Mouse (Mus musculus) kidney, embryonic 14.5 days (tissue): ENCODE data around the gene Arid1b. TPM values are rescaled to one million over a fixed set of nuclear protein-coding genes. Genes with fewer than 3 reads are reported as not detected.

Experiments
- ATAC-seq: fragments of 200-750 bp; cut with Nextera tagmentation; 2 replicates; pipeline ENCODE4 v1.8.0; 2017; ENCODE audit warnings: moderate number of reproducible peaks, mild to moderate bottlenecking, moderate TSS enrichment, moderate library complexity; ENCODE audit not compliant: low FRiP score, low TSS enrichment
- H3K27ac ChIP-seq: fragments of 300-500 bp; sonication (generic); 2 replicates; pipeline ENCODE4 v1.5.1; 2014; ENCODE audit warnings: low read depth, mild to moderate bottlenecking, low read length, moderate library complexity, mixed read lengths
- H3K27me3 ChIP-seq: fragments of 300-500 bp; sonication (generic); 2 replicates; pipeline ENCODE4 v1.6.1; 2014; ENCODE audit warnings: mild to moderate bottlenecking, low read length; ENCODE audit not compliant: control insufficient read depth, insufficient read depth
- H3K36me3 ChIP-seq: fragments of 300-500 bp; sonication (generic); 2 replicates; pipeline ENCODE4 v1.6.1; 2014; ENCODE audit warnings: low read length, mixed read lengths; ENCODE audit not compliant: control insufficient read depth, insufficient read depth
- H3K4me1 ChIP-seq: fragments of 300-500 bp; sonication (generic); 2 replicates; pipeline ENCODE4 v1.6.1; 2014; ENCODE audit warnings: low read length, mixed read lengths; ENCODE audit not compliant: control insufficient read depth, insufficient read depth
- H3K4me2 ChIP-seq: fragments of 300-500 bp; sonication (generic); replicated peaks from 2 replicates; pipeline ENCODE4 v1.6.1; 2014; ENCODE audit warnings: low read depth, mild to moderate bottlenecking, low read length
- H3K4me3 ChIP-seq: fragments of 300-500 bp; sonication (generic); 2 replicates; pipeline ENCODE4 v1.5.1; 2014; ENCODE audit warnings: mild to moderate bottlenecking, low read length
- H3K9ac ChIP-seq: fragments of 300-500 bp; sonication (generic); 2 replicates; pipeline ENCODE4 v1.6.1; 2014; ENCODE audit warnings: low read depth, mild to moderate bottlenecking, low read length, moderate library complexity
- H3K9me3 ChIP-seq: fragments of 300-500 bp; sonication (generic); 2 replicates; pipeline ENCODE4 v1.6.1; 2016; ENCODE audit warnings: low read length; ENCODE audit not compliant: control insufficient read depth
- WGBS: fragments of 180-500 bp; shearing (Covaris S2); extraction: QIAGEN DNeasy Blood & Tissue Kit; methylation state at CpG from one replicate; pipeline ENCODE4 v1.1.7; 2014; 5-methylcytosine and 5-hydroxymethylcytosine counted together
- polyA plus RNA-seq: library from polyadenylated mRNA; unstranded; fragments of >200 nt; fragmentation: Nextera tagmentation; extraction: Ambion mirVana; gene quantifications from 2 replicates; pipeline ENCODE4 v1.2.1, GENCODE M21; 2014

Gene Arid1b
- polyA plus RNA-seq, 1 experiment from 2014 or later = 19.2 TPM

DNA sequence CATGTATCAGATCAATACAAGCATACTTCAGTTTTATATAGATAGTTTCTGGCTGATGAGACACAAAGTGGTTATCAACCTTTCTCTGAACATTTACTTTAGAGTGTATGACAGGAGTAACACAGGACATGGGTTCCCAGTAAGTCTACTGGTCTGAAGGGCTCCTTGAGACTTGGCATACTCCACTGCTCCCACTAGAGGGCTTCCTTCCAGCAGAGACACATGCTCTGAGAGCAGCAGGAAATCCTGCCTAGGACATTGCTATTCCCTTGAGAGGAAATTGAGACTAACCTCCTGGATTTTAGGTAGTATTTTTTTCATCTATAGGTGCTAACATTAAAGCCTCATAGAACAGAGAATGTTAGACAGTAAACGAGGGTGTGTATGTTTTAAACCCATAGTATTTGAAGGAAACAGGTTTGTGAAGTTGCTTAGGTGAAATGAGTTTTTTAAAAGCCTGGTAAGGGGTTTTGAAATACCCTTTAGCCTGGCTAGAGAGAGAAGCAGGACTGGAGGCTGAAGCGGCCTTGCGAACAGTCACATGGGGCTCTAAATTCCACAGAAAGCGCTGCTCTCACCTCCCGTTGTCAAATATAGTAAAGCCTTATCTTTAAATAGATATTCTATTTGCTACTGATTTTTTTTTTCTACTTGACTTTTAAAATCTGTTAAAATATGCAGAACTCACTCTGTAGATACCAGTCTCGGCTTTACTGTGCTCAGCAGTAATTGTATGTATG is 207.9 kb downstream of the Arid1b start:
- H3K4me3 ChIP-seq = no peak overlapping the region
- ATAC-seq = peak; percentile 68; the same call in 1 of the 2 replicates
- no peaks in the 10 kb centered on the region for H3K9me3 ChIP-seq
- H3K36me3 ChIP-seq = no peaks in the 10 kb centered on the region
- H3K27ac ChIP-seq = no peak overlapping the region
- H3K9ac ChIP-seq = no peak overlapping the region
- no peaks in the 10 kb centered on the region for H3K27me3 ChIP-seq
- WGBS = 74% methylated on average over 6 of the region's 6 CpGs
- peaks cover 8% of the 10 kb centered on the region for H3K4me1 ChIP-seq
- no peak overlapping the region for H3K4me2 ChIP-seq

DNA sequence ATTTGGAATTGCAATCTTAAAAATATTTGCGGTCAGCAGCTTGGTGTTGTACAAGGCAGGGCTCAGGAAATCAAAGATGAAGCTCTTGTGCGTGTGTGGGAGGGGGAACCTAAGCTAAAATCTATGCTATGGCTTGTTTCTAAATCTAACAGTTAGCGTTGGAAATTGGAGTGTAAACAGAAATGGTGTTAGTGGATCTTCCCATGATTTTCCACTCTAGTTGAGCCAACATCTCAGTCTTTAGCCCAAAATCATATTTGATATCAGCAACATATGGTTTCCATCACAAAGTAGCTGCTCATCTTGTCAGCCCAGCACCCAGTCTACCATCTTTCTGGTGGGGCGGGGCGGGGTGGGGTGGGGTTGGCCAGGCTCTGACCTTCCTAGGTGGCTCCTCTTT is 208.6 kb downstream of the Arid1b start:
- H3K27ac ChIP-seq = no peak overlapping the region
- H3K9ac ChIP-seq = no peak overlapping the region
- H3K27me3 ChIP-seq = no peaks in the 10 kb centered on the region
- ATAC-seq = no peak
- no peaks in the 10 kb centered on the region for H3K9me3 ChIP-seq
- H3K36me3 ChIP-seq = no peaks in the 10 kb centered on the region
- no peak overlapping the region for H3K4me3 ChIP-seq
- no peak overlapping the region for H3K4me2 ChIP-seq
- 84% methylated on average over 5 of the region's 5 CpGs for WGBS
- H3K4me1 ChIP-seq = peaks cover 8% of the 10 kb centered on the region

DNA sequence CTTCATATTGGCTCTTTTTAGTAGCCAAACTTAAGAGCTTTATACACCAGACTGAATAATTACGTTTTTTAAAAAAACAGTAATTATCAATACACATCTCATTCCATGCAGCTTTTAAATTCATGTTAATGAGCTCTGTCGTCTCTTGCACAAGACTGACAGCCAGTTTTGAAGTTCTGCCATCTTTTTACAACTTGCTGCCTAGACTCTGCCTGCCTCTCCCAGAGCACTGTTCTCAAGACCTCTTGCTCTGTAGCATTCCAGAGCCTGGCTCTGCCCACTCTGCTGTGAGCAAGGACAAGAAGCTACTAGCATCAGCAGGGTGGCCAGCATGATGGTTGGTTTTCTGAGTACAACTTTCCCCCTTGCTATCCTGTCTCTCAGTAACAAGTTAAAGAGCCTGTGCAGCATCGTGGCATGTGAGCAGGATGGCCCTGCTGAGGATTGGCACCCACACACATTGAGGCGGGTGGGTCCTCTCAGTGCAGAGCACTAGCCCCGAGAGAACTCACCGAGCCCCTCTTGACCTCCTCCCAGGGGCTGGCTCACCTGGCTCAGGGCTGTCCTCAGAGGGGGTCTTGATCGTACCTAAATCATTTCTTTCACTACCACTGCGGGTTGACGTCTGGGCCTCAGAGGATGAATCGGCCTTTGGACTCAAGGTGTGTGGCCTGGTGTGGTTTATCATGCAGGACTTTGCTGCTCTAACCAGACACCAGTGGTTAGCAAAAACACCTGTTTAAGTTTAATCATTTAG is 209.4 kb downstream of the Arid1b start:
- Histone ChIP-seq H3K36me3 (no peaks in the 10 kb centered on the region), H3K27me3 (no peaks in the 10 kb centered on the region), H3K4me2 (no peak overlapping the region), H3K9ac (no peak overlapping the region), H3K9me3 (no peaks in the 10 kb centered on the region), H3K27ac (no peak overlapping the region), H3K4me1 (peaks cover 3% of the 10 kb centered on the region; the same call in 1 of the 2 replicates), H3K4me3 (no peak overlapping the region)
- WGBS = 82% methylated on average over 10 of the region's 10 CpGs
- ATAC-seq = no peak

DNA sequence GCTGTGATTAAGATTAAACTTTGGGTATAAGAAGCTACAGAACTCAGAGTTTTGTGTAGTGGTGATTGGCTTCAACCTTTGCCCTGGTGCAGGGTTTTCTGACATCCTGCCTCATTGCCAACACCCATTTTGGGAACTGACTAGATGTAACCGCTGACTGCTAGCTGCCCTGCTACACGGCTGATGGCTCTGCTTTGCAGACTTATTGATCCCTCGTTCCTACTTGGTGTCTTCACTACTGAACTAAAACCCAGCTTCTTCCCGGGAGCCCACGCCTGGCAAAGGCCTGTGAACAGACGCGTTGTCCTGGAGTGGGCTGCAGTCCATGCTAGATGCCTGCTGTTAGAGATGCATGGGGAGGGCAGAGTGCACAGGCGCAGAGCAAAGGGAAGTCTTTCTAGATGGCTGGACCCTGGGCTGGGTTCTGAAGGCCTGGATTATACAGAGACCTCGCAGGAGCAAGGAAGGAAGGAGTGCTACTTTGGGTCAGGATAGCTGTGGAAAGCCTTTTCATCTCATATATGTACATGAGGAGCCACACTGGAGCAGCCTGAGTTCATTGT is 210.1 kb downstream of the Arid1b start:
- WGBS = 92% methylated on average over 9 of the region's 9 CpGs
- ATAC-seq = no peak
- H3K9me3 ChIP-seq = no peaks in the 10 kb centered on the region
- H3K4me1 ChIP-seq = peaks cover 3% of the 10 kb centered on the region; the same call in 1 of the 2 replicates
- no peaks in the 10 kb centered on the region for H3K27me3 ChIP-seq
- no peak overlapping the region for H3K4me2 ChIP-seq
- no peaks in the 10 kb centered on the region for H3K36me3 ChIP-seq
- H3K4me3 ChIP-seq = no peak overlapping the region
- H3K27ac ChIP-seq = no peak overlapping the region
- no peak overlapping the region for H3K9ac ChIP-seq

DNA sequence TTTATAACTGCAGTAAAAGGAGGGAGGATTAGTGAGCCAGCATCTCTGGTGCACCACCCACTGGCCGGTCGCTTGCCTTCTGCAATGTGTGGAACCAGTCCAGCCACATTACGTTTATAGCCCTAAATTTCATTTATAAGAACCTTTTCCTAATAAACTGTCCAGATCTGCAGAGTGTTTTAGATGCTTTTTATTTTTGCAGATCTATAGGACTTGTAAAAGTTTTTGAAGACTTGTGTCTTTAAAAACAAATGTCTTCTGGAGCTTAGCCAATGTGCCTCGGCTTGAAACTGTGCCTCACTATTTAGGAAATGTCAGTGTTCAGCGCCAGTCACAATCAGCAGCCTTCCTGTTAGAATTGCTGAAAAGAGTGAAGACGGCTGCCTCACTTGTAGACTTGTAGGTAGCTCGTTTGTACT is 211.0 kb downstream of the Arid1b start:
- no peak overlapping the region for H3K9ac ChIP-seq
- 64% methylated on average over 7 of the region's 7 CpGs for WGBS
- no peak overlapping the region for H3K4me2 ChIP-seq
- H3K4me3 ChIP-seq = no peak overlapping the region
- peaks cover 6% of the 10 kb centered on the region; the same call in 1 of the 2 replicates for H3K4me1 ChIP-seq
- H3K9me3 ChIP-seq = no peaks in the 10 kb centered on the region
- no peak overlapping the region for H3K27ac ChIP-seq
- H3K27me3 ChIP-seq = no peaks in the 10 kb centered on the region
- no peaks in the 10 kb centered on the region for H3K36me3 ChIP-seq
- no peak for ATAC-seq

DNA sequence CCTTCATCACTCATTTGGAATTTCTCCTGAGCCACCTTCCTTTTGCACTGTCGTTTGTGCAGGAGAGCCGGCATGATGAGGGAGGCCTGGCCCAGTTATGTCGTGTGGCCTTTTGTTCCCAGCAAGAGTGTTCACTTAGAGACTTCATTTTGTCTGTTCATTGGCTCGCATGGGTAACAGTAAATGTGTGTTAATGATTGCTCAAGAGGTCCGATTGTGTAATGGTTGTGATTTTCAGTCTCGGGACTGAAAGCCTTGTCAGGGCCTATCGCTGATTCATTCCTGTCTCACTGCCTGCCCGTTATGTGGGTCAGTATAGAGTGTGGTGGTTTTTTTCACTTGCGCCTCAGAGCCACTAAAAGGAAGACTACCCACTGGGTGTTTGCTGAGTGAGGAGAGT is 212.6 kb downstream of the Arid1b start:
- Histone ChIP-seq H3K27ac (no peak overlapping the region), H3K4me3 (no peak overlapping the region), H3K36me3 (no peaks in the 10 kb centered on the region), H3K4me2 (no peak overlapping the region), H3K4me1 (peaks cover 10% of the 10 kb centered on the region; the same call in 1 of the 2 replicates), H3K27me3 (no peaks in the 10 kb centered on the region), H3K9ac (no peak overlapping the region), H3K9me3 (no peaks in the 10 kb centered on the region)
- no peak for ATAC-seq
- WGBS = 77% methylated on average over 9 of the region's 9 CpGs

DNA sequence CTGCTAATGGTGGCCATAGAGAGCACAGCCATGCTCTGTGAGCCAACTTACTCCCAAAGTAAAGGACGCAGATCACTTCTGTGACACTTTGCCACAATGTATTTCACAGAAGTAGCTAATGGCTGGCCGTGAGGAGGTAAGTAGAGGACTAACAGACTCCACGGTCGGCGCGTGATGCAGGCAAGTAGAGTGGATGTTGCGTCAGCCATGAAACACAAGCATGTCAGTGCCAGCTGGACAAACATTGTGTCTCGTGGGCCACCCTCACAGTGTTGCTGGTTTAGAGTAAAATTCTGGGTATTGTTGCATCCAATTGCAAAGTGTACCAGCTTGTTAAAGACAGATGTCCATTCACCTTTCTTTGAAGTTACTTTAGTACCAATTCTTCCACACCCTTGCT is 213.7 kb downstream of the Arid1b start:
- Histone ChIP-seq H3K9me3 (no peaks in the 10 kb centered on the region), H3K4me3 (no peak overlapping the region), H3K36me3 (no peaks in the 10 kb centered on the region), H3K4me2 (no peak overlapping the region), H3K4me1 (peaks cover 16% of the 10 kb centered on the region; the same call in 1 of the 2 replicates), H3K27me3 (no peaks in the 10 kb centered on the region), H3K9ac (no peak overlapping the region), H3K27ac (no peak overlapping the region)
- ATAC-seq = no peak
- 87% methylated on average over 8 of the region's 8 CpGs for WGBS

DNA sequence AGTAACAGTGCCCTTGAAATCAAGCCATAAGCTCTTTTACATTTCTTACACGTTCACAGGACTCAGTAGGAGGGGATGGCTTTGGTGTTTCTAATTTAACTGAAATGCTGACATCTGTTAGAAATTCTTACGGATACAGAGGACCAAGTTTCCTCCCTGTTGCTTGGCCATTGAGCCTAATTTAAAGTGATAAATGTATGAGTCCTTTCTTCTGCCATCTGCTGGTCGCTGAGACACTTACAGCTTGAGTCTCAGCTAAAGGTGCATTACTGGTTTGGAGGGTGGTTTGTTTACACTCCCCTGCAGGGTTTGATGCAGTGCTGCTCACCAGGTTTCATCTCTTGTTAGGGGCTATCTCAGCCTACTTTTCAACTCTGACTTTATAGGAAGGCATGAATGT is 214.2 kb downstream of the Arid1b start:
- Histone ChIP-seq H3K4me1 (peaks cover 18% of the 10 kb centered on the region; the same call in 1 of the 2 replicates), H3K27me3 (no peaks in the 10 kb centered on the region), H3K4me2 (no peak overlapping the region), H3K27ac (no peak overlapping the region), H3K4me3 (no peak overlapping the region), H3K9me3 (no peaks in the 10 kb centered on the region), H3K36me3 (no peaks in the 10 kb centered on the region), H3K9ac (no peak overlapping the region)
- WGBS = 44% methylated on average over 3 of the region's 3 CpGs
- no peak for ATAC-seq

DNA sequence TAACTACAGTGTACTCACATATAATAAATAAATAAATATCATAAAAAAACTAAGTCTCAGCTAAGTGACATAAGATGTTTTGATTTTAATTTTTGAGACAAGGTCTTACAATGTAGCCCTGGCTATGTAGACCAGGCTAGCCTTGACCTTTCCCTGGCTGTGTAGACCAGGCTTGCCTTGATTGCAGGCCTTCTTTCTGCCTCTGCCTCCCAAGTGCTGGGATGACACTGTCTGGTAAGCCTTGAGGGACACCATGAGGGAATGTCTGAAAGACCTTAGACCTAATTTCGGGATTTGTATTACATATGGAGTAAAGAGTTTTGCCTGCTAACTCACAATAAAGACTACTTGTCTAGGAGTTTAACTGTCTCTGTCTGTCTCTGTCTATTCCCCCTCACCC is 214.9 kb downstream of the Arid1b start:
- Histone ChIP-seq H3K27me3 (no peaks in the 10 kb centered on the region), H3K4me2 (no peak overlapping the region), H3K9ac (no peak overlapping the region), H3K4me3 (no peak overlapping the region), H3K4me1 (peaks cover 18% of the 10 kb centered on the region; the same call in 1 of the 2 replicates), H3K27ac (no peak overlapping the region), H3K36me3 (no peaks in the 10 kb centered on the region), H3K9me3 (no peaks in the 10 kb centered on the region)
- no peak for ATAC-seq
- 86% methylated on average over 1 of the region's 1 CpGs for WGBS
